Mouse (Mus musculus): ENCODE measurements around the gene Gpr87.

Gpr87 gene

DNA sequence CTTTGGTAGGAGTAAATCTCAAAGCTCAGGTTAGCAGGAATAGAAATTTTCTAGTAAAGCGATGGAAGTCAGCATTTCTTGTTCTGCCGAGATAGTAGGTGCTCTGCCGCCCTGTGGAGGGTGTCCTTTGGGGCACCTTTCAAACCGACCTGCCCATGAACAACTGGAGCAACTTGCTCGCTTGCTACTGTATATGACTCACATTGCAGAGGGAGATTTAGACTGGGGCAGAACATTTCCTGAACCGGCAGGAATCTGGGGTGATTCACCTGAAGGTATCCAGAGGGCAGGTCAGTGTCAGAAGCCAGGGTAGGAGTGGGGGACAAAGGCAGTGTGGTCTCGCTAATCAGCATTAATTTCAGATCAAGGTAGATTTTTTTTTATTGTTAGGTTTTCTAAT is at the start of gene Gpr87:
Gene Gpr87 (minus strand): TSS at position 167 of the 400 bp plus-strand sequence.
- CTCF ChIA-PET = no interaction called here
- POLR2A ChIA-PET = no interaction called here

DNA sequence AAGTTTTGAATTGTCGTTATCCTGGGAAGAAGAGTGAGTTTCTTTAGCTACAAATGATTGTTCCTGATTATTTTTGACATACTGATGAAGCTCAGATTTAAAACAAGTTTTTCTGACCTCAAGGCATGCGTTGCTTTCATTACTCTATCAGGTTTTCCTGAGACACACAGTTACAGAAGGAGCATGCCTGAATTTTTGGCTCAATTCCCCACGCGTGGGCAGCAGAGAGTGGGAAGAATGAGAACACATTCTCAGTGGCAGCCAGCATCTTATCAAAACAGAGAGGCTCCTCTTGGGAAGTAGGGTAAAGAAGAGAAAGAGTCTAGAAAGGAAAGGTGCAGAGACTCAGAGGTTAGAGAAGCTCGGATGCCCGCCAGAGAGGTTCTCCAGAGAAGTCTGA is 48.5 kb upstream of the Gpr87 start:
- POLR2A ChIA-PET = interaction anchor here in 1 of 4 experiments (1.0 kb wide), 1 partner anchor 107 kb away, joined by 3 read pairs; no protein-coding TSS in a partner anchor

GRCm38 (mm10) chr3:59234878-59235277 is 40.0 kb upstream of the Gpr87 start:
- CTCF ChIA-PET = no interaction called here
- POLR2A ChIA-PET = interaction anchor here in 2 of 4 experiments (0.6 kb wide), 2 partner anchors 13 to 168 kb away, joined by 3 to 7 read pairs; no protein-coding TSS in a partner anchor

More for the DNA sequence above, 48.5 kb upstream of the Gpr87 start:
- CTCF ChIA-PET = no interaction called here

DNA sequence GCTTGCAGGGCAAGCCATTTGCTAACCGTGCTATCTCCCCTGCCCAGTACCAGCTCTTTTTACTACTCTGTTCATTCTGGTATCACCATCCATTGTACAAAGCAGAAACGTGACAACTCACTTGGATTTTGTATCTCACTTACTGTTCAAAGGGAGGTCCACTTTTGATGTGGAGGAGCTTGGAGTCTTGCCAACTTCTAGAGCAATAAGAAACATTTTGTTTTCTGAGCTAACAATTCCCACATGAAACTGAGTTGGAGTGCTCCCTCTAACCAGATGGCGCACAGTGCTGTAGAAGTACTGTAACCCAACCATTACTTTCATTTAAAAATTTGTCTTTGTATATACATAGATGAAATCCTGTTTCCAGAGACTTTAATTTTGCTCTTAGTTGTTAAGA is 36.0 kb upstream of the Gpr87 start:
- ChIA-PET CTCF (interaction anchor here in 1 of 4 experiments (0.6 kb wide), 1 partner anchor 68 kb away, joined by 4 read pairs; no protein-coding TSS in a partner anchor), POLR2A (interaction anchor here in 1 of 4 experiments (0.6 kb wide), 1 partner anchor 20 kb away, joined by 4 read pairs; the partner anchor contains the start of gene P2ry13)

GRCm38 (mm10) chr3:59228730-59229551 is 34.0 kb upstream of the Gpr87 start:
- ChIA-PET CTCF (no interaction called here), POLR2A (no interaction called here)

GRCm38 (mm10) chr3:59227696-59228095 is 32.8 kb upstream of the Gpr87 start:
- ChIA-PET POLR2A (no interaction called here), CTCF (no interaction called here)

- POLR2A ChIA-PET = no interaction called here
- CTCF ChIA-PET = no interaction called here
Measured at GRCm38 (mm10) chr3:59225411-59225810, 30.5 kb upstream of the Gpr87 start.

- ChIA-PET POLR2A (interaction anchor here in 1 of 4 experiments (0.6 kb wide), 1 partner anchor 1924 kb away, joined by 6 read pairs; no protein-coding TSS in a partner anchor), CTCF (no interaction called here)
Measured at GRCm38 (mm10) chr3:59222303-59222702, 27.4 kb upstream of the Gpr87 start.

GRCm38 (mm10) chr3:59219326-59219725 is 24.4 kb upstream of the Gpr87 start:
- ChIA-PET CTCF (no interaction called here), POLR2A (no interaction called here)

DNA sequence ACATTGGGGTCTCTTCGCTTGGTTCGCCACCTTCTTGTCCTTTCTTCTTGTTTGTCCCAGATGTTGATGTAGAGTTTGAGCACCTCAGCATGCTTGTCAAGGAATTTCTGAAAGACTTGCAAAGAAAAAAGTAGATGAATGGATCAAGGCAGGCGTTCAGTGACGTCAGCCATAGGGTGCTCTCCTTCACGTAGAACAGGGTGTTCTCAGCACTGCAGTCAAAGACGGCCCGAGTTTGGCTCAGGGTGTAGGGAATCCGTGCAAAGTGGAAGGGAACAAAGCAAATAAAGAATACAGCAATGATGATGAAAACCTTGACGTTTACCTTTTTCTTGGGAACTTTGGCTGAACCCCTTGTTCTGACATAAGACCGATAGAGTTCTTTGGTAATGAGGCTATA is 22.3 kb upstream of the Gpr87 start:
- POLR2A ChIA-PET = no interaction called here
- CTCF ChIA-PET = no interaction called here

DNA sequence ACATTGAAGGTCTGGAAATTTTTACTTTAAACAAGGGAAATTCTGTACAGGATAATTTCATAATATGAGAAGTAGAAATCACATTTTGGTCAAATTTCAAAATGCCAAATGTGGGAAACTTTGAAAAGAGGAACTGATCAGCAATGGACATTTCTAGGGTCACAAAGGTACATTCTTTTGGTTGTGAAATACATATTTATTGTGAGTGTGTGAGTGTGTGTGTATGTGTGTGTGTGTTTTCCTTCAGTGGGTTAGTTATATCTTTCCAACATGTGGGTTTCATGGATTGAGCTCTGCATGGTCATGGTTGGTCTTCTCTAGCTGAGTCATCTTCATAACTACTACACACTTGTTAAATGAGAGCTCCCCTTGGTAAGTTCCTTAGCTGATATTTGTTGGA is 17.5 kb upstream of the Gpr87 start:
- ChIA-PET CTCF (interaction anchor here in 1 of 4 experiments (1.6 kb wide), 1 partner anchor 92 kb away, joined by 5 read pairs; no protein-coding TSS in a partner anchor), POLR2A (interaction anchor here in 1 of 4 experiments (0.7 kb wide), 1 partner anchor 1293 kb away, joined by 3 read pairs; no protein-coding TSS in a partner anchor)

DNA sequence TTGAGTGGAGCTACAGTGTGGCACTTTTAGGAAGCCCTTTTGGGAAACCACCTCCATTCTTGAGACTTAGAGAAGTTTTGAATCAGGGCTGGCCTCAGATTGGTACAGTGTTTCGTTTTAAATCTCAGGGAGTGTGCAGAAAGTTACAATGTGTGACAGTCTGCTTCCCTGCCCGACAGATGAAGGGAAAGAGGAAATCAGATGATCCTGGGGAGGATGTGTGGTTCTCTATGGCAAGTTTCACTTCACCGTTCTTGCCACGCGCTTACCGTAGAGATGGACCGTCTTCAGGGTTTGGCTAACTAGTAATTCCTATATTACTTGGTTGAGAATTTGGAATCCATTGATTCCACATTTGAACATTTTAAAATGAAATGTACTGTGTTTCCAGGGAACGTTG is 16.9 kb upstream of the Gpr87 start:
- POLR2A ChIA-PET = interaction anchor here in 1 of 4 experiments (0.8 kb wide), 1 partner anchor 228 kb away, joined by 3 read pairs; no protein-coding TSS in a partner anchor
- CTCF ChIA-PET = interaction anchor here in 2 of 4 experiments (0.7 to 1.6 kb wide), 2 partner anchors 91 to 92 kb away, joined by 3 to 5 read pairs; no protein-coding TSS in a partner anchor

DNA sequence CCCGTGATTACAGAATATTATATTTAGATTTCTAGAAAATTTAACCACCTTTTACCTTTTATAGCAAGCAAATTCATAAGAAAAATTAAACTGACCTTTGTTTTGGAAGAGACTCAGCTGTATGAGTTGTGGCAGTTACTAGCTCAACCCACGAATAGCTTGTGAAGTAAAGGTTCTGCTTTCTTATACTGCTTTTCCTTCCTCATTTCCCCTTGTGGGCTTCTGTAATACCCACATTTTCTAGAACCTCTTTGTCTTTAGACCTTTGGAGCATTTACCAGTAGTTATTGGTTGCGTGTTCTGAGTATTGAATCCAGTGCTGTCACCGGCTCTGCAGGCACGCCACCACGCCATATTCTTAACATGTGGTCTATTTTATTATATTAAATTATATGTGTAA is 15.8 kb upstream of the Gpr87 start, which contains the start of gene P2ry13:
Gene P2ry13 (minus strand): TSS at position 156 of the 400 bp plus-strand sequence.
- POLR2A ChIA-PET = interaction anchor here in 1 of 4 experiments (0.6 kb wide), 1 partner anchor 20 kb away, joined by 4 read pairs; no protein-coding TSS in a partner anchor
- CTCF ChIA-PET = interaction anchor here in 1 of 4 experiments (0.8 to 1.3 kb wide), 2 partner anchors 89 to 90 kb away, joined by 3 read pairs; no protein-coding TSS in a partner anchor

DNA sequence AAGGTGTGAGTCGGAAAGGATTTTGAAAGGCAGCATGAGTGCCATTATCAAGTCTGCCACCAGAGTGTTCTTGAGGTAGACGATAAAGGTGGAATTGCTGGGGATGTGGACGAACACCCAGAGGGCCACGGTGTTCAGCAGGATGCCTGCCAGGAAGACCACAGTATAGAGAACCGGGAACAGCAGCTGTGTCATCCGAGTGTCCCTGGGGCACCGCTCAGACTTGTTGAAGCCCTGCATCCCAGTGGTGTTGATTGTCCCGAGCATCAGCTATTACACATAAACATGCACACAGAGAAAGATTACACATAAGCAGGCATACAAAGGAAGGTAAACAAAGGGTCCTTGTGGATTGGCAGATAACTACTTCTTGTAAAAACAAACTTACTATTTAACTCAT is 15.2 kb upstream of the Gpr87 start:
- CTCF ChIA-PET = interaction anchor here in 2 of 4 experiments (0.8 to 1.3 kb wide), 3 partner anchors 88 to 90 kb away, joined by 3 read pairs; no protein-coding TSS in a partner anchor
- POLR2A ChIA-PET = interaction anchor here in 1 of 4 experiments (0.6 kb wide), 1 partner anchor 20 kb away, joined by 4 read pairs; no protein-coding TSS in a partner anchor

DNA sequence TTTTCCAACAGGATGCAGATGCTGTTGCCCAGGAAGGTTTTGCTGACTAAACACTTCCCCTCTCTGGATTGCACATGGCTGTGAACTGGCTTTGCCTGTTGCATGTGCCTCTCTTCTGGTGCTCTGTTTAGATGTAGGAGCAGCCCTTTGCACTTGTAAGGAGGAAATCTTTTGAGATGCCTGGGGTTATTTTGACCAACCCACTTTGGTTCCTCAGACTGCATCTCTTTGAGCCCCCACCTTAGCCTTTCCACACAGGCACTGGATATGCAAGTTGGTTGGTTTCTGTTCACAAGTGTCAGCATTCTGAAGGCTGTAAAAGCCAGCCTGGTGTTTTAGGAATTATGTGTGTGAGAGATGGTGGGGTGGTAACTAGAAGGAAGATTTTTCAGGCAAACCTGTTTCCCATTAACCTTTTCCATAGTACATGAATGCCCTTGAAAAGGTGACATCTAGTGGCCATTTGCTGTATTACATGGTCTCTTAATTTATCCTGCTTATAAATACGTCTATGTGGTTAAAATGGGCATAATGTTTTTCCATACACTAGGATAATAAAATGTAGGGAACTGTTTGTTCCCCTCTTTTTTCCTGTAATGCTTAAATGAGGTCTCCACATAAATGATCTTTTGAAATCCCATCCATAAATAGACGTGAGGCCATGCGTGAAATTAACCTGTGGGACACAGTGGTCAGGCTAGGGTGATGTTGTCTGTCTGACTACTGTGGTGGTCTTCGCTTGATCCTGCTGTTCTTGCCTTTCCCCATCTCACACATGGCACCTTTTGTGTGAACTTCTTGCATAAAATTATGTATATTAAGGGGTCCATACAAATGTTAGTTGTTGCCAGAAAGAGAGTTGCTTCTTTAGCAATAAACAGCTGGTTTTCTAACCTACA is 14.0 kb upstream of the Gpr87 start:
- ChIA-PET CTCF (interaction anchor here in 1 of 4 experiments (1.3 kb wide), 1 partner anchor 87 kb away, joined by 3 read pairs; no protein-coding TSS in a partner anchor), POLR2A (no interaction called here)

DNA sequence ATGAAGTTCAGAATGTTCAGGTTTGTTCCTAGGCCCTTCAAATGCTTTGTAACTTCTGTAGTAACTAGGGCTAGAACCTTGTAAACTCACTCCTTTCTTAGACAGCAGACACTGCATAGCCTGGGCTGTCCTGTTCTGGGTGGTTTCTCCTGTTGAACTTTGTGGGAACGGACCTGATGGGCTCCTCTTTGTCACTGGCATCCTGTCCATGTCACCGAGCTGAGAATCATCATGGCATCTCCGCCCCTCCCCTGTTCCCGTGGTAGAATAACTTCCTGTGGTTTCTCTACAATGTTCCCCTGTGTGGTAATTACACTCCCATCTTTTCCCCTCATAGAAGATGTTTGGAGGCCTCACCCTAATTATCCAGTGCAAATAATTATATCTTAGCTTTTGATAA is 11.0 kb upstream of the Gpr87 start:
- ChIA-PET POLR2A (no interaction called here), CTCF (no interaction called here)

GRCm38 (mm10) chr3:59204719-59205503 is 10.0 kb upstream of the Gpr87 start:
- CTCF ChIA-PET = no interaction called here

DNA sequence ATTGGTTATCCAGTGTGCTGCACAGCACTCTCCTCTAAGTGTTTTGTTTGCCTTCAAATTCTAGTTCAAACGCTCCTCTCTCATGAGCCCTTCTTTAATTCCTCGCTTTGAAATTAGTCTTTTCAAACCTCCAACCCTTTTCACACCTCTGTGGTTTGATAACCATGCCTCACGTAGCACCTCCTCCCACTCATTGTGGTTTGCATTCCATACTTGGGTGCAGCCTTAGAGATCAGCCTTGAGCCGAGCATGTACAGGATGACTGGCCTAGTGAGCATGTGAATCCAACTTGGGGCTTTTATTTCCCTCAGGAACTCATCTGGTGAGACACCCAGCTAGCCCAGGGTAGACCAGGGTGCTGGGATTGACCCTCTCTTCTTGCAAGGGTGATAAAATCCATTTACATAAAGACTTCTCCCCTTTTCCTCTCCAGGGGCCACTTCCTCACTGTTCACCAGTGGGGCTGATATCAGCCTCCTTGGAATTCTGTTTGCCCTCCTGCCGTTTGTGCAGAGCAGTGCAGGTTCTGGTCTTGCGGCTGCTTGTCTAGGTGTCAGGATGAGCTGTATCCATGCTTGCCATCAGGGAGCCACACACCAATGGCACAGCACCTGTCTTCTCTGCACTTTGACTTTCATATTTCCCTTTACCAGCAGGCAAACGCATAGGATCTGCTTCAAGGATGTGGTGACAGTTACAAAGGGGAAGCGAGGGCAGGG is 9.1 kb upstream of the Gpr87 start:
- ChIA-PET POLR2A (no interaction called here), CTCF (no interaction called here)

More at GRCm38 (mm10) chr3:59204719-59205503, 10.0 kb upstream of the Gpr87 start:
- POLR2A ChIA-PET = no interaction called here
